Mouse (Mus musculus): Measurements from ENCODE around the gene Vps37d.
"Not testable (repeated sequence)": the region's sequence is repeated elsewhere in the genome, so short reads cannot be mapped to it uniquely, and the experiment has no call there.

Gene Vps37d

GRCm38 (mm10) chr5:135075655-135076054 is 2.4 kb downstream of the Vps37d start:
- no peak for DNase-seq (ENCODE audit: extremely low read depth, low read depth)

- no peak for DNase-seq (ENCODE audit: extremely low read depth, low read depth)
These were observed 4.5 kb downstream of the Vps37d start for GRCm38 (mm10) chr5:135073349-135074150.

- DNase-seq (ENCODE audit: extremely low read depth, low read depth) = no peak
These were observed 5.3 kb downstream of the Vps37d start for GRCm38 (mm10) chr5:135072720-135073119.

- DNase-seq (ENCODE audit: extremely low read depth, low read depth) = no peak
These were observed 6.0 kb downstream of the Vps37d start for GRCm38 (mm10) chr5:135072061-135072460.

GRCm38 (mm10) chr5:135070448-135070847 is 7.6 kb downstream of the Vps37d start:
- no peak for DNase-seq (ENCODE audit: extremely low read depth, low read depth)

GRCm38 (mm10) chr5:135066008-135066407 is 12.1 kb downstream of the Vps37d start:
- DNase-seq (ENCODE audit: extremely low read depth, low read depth) = no peak

- DNase-seq (ENCODE audit: extremely low read depth, low read depth) = not testable (repeated sequence)
These were observed 13.1 kb downstream of the Vps37d start, which contains the start of gene Bud23 for GRCm38 (mm10) chr5:135064909-135065446. Gene Bud23 (minus strand): TSS chr5:135064959.

- no peak for DNase-seq (ENCODE audit: extremely low read depth, low read depth)
These were observed 13.7 kb downstream of the Vps37d start for GRCm38 (mm10) chr5:135064382-135064766.

GRCm38 (mm10) chr5:135063629-135064381 is 14.3 kb downstream of the Vps37d start, which contains the start of gene Dnajc30:
Gene Dnajc30 (plus strand): TSS chr5:135064202.
- peak; percentile 87 for DNase-seq (ENCODE audit: extremely low read depth, low read depth)

GRCm38 (mm10) chr5:135053356-135053755 is 24.7 kb downstream of the Vps37d start:
- no peak for DNase-seq (ENCODE audit: extremely low read depth, low read depth)

GRCm38 (mm10) chr5:135049268-135049667 is 28.8 kb downstream of the Vps37d start:
- not testable (repeated sequence) for DNase-seq (ENCODE audit: extremely low read depth, low read depth)

- DNase-seq (ENCODE audit: extremely low read depth, low read depth) = no peak
These were observed 29.5 kb downstream of the Vps37d start for GRCm38 (mm10) chr5:135048539-135048938.

GRCm38 (mm10) chr5:135044575-135044974 is 33.5 kb downstream of the Vps37d start:
- DNase-seq (ENCODE audit: extremely low read depth, low read depth) = no peak

- DNase-seq (ENCODE audit: extremely low read depth, low read depth) = no peak
These were observed 35.8 kb downstream of the Vps37d start for GRCm38 (mm10) chr5:135042105-135042788.

GRCm38 (mm10) chr5:135040777-135041176 is 37.3 kb downstream of the Vps37d start:
- no peak for DNase-seq (ENCODE audit: extremely low read depth, low read depth)

GRCm38 (mm10) chr5:135040059-135040458 is 38.0 kb downstream of the Vps37d start:
- no peak for DNase-seq (ENCODE audit: extremely low read depth, low read depth)

GRCm38 (mm10) chr5:135039541-135039940 is 38.5 kb downstream of the Vps37d start:
- DNase-seq (ENCODE audit: extremely low read depth, low read depth) = no peak

GRCm38 (mm10) chr5:135037946-135038345 is 40.1 kb downstream of the Vps37d start:
- DNase-seq (ENCODE audit: extremely low read depth, low read depth) = no peak

- no peak for DNase-seq (ENCODE audit: extremely low read depth, low read depth)
These were observed 42.3 kb downstream of the Vps37d start for GRCm38 (mm10) chr5:135035608-135036359.

GRCm38 (mm10) chr5:135034593-135034992 is 43.5 kb downstream of the Vps37d start:
- no peak for DNase-seq (ENCODE audit: extremely low read depth, low read depth)

- no peak for DNase-seq (ENCODE audit: extremely low read depth, low read depth)
These were observed 45.5 kb downstream of the Vps37d start for GRCm38 (mm10) chr5:135032581-135032980.

Measured in MEL-GATA-1-ER (cell line).